Mouse (Mus musculus): ENCODE measurements around the gene Tex44. TPM values are rescaled to one million over a fixed set of nuclear protein-coding genes. Genes with fewer than 3 reads are reported as not detected.

Gene Tex44
- total and polyA plus RNA-seq, 3 experiments, result 0.16 TPM; not detected in 2

DNA sequence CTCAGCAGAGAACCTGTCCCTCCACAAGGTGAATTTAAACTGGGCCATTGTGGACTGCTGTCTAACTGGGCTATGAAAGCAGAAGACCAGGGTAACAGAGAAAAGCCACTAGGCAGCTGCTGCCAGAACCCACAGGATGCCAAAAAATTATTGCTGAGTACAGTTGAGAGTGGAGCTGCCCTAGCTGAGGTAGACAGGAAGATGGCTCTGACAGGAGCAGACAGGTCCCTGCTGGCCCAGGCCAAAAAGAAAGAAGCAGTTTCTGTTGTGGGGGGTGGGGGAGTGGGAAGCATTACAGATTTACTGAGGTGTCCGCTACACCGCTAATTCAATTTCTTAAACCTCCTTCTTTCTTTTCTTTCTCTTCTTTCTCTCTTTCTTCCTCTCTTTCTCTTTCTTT, 16.7 kb upstream of the Tex44 start:
- no peaks in the 10 kb centered on the region for H3K36me3 ChIP-seq (replicated peaks)
- no peak overlapping the region for H3K4me3 ChIP-seq (ENCODE audit: low read depth, low read length)
- ATAC-seq (ENCODE audit: extremely low read depth, insufficient number of reproducible peaks, low FRiP score, poor library complexity, severe bottlenecking), result no peak
- H3K27me3 ChIP-seq (ENCODE audit: insufficient read depth, low read length), result peaks cover 31% of the 10 kb centered on the region
- H3K4me1 ChIP-seq (ENCODE audit: insufficient read depth, low read depth, low read length), result peaks cover 8% of the 10 kb centered on the region
- no peak for TF ChIP-seq GATA1 (IDR thresholded peaks at IDR 0.05; ENCODE audit: borderline replicate concordance, low read length)
- no peak for TF ChIP-seq TAL1 (conservative IDR thresholded peaks at IDR 0.05; ENCODE audit: low read depth, low read length)
- no peak for TF ChIP-seq CTCF (IDR thresholded peaks at IDR 0.05; ENCODE audit: low read depth, low read length)
- no peak for TF ChIP-seq POLR2AphosphoS5 (IDR thresholded peaks at IDR 0.05; ENCODE audit: insufficient replicate concordance, low read depth, low read length)
- DNase-seq (ENCODE audit: low spot score), result no peak
- peaks cover 5% of the 10 kb centered on the region for H3K9me3 ChIP-seq (replicated peaks)

DNA sequence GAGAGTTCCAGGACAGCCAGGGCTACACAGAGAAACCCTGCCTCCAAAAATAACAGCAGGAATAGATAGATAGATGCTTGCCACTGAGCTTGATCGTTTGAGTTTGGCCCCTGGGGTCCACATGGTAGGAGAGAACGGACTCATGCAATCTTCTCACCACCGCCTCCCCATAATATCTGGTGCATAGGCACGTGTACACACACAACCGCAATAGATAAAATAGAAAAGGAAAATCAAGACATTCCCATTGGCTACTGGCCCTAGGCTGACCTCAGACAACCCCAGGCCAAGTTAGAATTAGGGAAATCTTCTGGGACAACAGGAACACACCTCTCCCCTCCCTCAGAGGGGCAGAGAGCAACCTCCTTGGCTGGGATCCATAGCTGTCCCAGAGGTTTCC, 11.4 kb upstream of the Tex44 start:
- peaks cover 37% of the 10 kb centered on the region for H3K27me3 ChIP-seq (ENCODE audit: insufficient read depth, low read length)
- peaks cover 11% of the 10 kb centered on the region for H3K4me1 ChIP-seq (ENCODE audit: insufficient read depth, low read depth, low read length)
- H3K9me3 ChIP-seq (replicated peaks), result no peaks in the 10 kb centered on the region
- no peak for ATAC-seq (ENCODE audit: extremely low read depth, insufficient number of reproducible peaks, low FRiP score, poor library complexity, severe bottlenecking)
- no peaks in the 10 kb centered on the region for H3K36me3 ChIP-seq (replicated peaks)
- TF ChIP-seq GATA1 (IDR thresholded peaks at IDR 0.05; ENCODE audit: borderline replicate concordance, low read length) (no peak), CTCF (IDR thresholded peaks at IDR 0.05; ENCODE audit: low read depth, low read length) (no peak), POLR2AphosphoS5 (IDR thresholded peaks at IDR 0.05; ENCODE audit: insufficient replicate concordance, low read depth, low read length) (no peak), GATA2 (IDR thresholded peaks at IDR 0.05; ENCODE audit: borderline replicate concordance, low read depth, low read length) (no peak), TAL1 (conservative IDR thresholded peaks at IDR 0.05; ENCODE audit: low read depth, low read length) (no peak)
- no peak for DNase-seq (ENCODE audit: low spot score)
- H3K4me3 ChIP-seq (ENCODE audit: low read depth, low read length), result no peak overlapping the region

DNA sequence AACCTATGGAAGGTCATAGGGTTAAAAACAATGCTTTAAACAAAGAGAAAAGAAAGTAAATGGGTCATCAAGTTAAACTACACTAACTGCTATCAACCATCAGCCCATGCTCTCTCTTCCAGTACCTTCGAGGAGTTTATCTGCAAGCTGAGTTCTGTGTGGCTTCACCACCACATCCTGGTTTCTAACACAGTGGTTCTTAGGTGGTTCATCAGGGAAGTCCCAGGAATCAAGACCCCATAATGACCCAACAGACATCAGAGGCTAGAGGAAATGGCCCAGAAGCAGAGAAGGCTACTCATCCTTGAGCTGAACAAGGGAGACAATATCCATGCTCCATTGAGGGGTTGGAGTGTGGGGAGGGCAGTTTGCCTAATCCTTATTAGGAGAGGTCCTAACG, 11.0 kb upstream of the Tex44 start:
- no peak overlapping the region for H3K4me3 ChIP-seq (ENCODE audit: low read depth, low read length)
- no peaks in the 10 kb centered on the region for H3K36me3 ChIP-seq (replicated peaks)
- H3K4me1 ChIP-seq (ENCODE audit: insufficient read depth, low read depth, low read length), result peaks cover 11% of the 10 kb centered on the region
- peaks cover 37% of the 10 kb centered on the region for H3K27me3 ChIP-seq (ENCODE audit: insufficient read depth, low read length)
- no peak for ATAC-seq (ENCODE audit: extremely low read depth, insufficient number of reproducible peaks, low FRiP score, poor library complexity, severe bottlenecking)
- no peak for TF ChIP-seq CTCF (IDR thresholded peaks at IDR 0.05; ENCODE audit: low read depth, low read length)
- TF ChIP-seq POLR2AphosphoS5 (IDR thresholded peaks at IDR 0.05; ENCODE audit: insufficient replicate concordance, low read depth, low read length), result no peak
- TF ChIP-seq TAL1 (conservative IDR thresholded peaks at IDR 0.05; ENCODE audit: low read depth, low read length), result no peak
- TF ChIP-seq GATA2 (IDR thresholded peaks at IDR 0.05; ENCODE audit: borderline replicate concordance, low read depth, low read length), result no peak
- TF ChIP-seq GATA1 (IDR thresholded peaks at IDR 0.05; ENCODE audit: borderline replicate concordance, low read length), result no peak
- DNase-seq (ENCODE audit: low spot score), result no peak
- no peaks in the 10 kb centered on the region for H3K9me3 ChIP-seq (replicated peaks)

DNA sequence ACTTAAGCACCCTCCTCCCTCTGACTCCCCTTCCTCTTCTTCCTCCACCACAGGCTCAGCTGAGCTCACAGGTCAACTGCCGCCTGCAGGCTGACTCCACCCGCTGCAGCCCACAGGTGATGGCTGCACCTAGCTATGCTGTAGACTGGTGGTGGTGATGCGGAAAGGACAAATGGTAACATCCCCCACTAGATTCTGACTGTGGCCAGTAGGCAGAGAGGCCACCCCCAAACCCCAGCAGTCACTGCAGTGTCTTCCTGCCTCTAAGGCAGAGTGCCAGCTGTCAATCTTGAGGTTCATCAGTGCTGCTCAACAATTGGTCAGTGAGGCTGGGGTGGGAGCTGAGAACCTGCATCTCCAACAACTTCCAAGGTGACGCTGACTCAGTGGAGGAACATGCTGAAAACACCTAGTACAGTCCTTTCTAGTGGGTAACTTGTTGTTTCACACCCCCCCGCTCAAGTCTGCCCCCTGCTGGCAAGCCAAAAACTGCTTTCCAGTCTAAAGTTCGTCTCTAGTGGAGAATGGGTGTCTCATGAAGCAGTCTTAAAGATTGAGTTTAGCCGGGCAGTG, 10.4 kb upstream of the Tex44 start:
- ATAC-seq (ENCODE audit: extremely low read depth, insufficient number of reproducible peaks, low FRiP score, poor library complexity, severe bottlenecking) (no peak), DNase-seq (ENCODE audit: low spot score) (no peak)
- Histone ChIP-seq H3K36me3 (replicated peaks) (no peaks in the 10 kb centered on the region), H3K4me3 (ENCODE audit: low read depth, low read length) (no peak overlapping the region), H3K4me1 (ENCODE audit: insufficient read depth, low read depth, low read length) (peaks cover 11% of the 10 kb centered on the region), H3K27me3 (ENCODE audit: insufficient read depth, low read length) (peaks cover 34% of the 10 kb centered on the region), H3K9me3 (replicated peaks) (no peaks in the 10 kb centered on the region)
- TF ChIP-seq POLR2AphosphoS5 (IDR thresholded peaks at IDR 0.05; ENCODE audit: insufficient replicate concordance, low read depth, low read length), result no peak
- peak; percentile 78 for TF ChIP-seq CTCF (IDR thresholded peaks at IDR 0.05; ENCODE audit: low read depth, low read length)
- no peak for TF ChIP-seq GATA2 (IDR thresholded peaks at IDR 0.05; ENCODE audit: borderline replicate concordance, low read depth, low read length)

DNA sequence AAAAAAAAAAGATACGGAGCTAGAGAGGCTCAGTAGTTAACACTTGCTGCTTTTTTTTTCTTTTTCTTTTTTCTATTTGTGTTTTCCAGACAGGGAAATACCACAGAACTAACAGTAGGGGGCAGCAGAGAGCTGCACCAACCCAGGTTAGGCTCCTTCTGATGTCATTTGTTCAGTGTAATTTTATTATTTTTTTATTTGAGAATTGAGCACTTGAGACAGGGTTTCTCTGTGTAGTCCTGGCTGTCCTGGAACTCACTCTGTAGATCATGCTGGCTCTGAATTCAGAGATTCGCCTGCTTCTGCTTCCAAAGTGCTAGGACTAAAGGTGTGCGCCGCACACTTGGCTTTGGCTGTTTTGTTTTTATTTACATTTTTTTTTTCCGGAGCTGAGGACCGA, 9.8 kb upstream of the Tex44 start:
- Histone ChIP-seq H3K9me3 (replicated peaks) (no peaks in the 10 kb centered on the region), H3K4me1 (ENCODE audit: insufficient read depth, low read depth, low read length) (peaks cover 11% of the 10 kb centered on the region), H3K27me3 (ENCODE audit: insufficient read depth, low read length) (peaks cover 39% of the 10 kb centered on the region), H3K36me3 (replicated peaks) (no peaks in the 10 kb centered on the region), H3K4me3 (ENCODE audit: low read depth, low read length) (no peak overlapping the region)
- ATAC-seq (ENCODE audit: extremely low read depth, insufficient number of reproducible peaks, low FRiP score, poor library complexity, severe bottlenecking) (no peak), DNase-seq (ENCODE audit: low spot score) (no peak)
- TF ChIP-seq POLR2AphosphoS5 (IDR thresholded peaks at IDR 0.05; ENCODE audit: insufficient replicate concordance, low read depth, low read length) (no peak), CTCF (IDR thresholded peaks at IDR 0.05; ENCODE audit: low read depth, low read length) (peak; percentile 29; the same call in 1 of the 2 replicates)

DNA sequence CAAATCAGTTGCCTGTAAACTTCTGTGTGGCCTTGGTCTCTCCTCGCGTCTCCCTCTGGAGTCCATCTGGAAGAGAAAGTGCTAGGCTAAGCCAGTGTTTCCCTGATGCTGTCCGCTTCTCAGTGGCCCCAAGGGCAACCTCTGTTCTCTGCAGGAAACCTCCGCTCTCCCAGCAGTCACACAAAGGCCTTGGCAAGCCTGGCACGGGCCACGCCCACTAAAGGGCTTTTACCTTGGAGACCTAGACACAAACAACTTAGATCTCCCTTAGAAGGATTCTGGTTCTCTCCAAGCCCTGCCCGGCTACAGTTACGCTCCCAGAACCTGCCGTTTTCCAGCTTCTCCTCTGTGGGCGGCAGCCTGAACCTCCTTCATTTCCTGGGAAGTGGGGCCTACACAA, 5.1 kb upstream of the Tex44 start:
- H3K9me3 ChIP-seq (replicated peaks), result no peaks in the 10 kb centered on the region
- H3K4me3 ChIP-seq (ENCODE audit: low read depth, low read length), result no peak overlapping the region
- no peak for ATAC-seq (ENCODE audit: extremely low read depth, insufficient number of reproducible peaks, low FRiP score, poor library complexity, severe bottlenecking)
- no peak for DNase-seq (ENCODE audit: low spot score)
- no peaks in the 10 kb centered on the region; the same call in 1 of the 2 replicates for H3K4me1 ChIP-seq (ENCODE audit: insufficient read depth, low read depth, low read length)
- TF ChIP-seq GATA2 (IDR thresholded peaks at IDR 0.05; ENCODE audit: borderline replicate concordance, low read depth, low read length) (no peak), POLR2AphosphoS5 (IDR thresholded peaks at IDR 0.05; ENCODE audit: insufficient replicate concordance, low read depth, low read length) (no peak), CTCF (IDR thresholded peaks at IDR 0.05; ENCODE audit: low read depth, low read length) (no peak), TAL1 (conservative IDR thresholded peaks at IDR 0.05; ENCODE audit: low read depth, low read length) (no peak), GATA1 (IDR thresholded peaks at IDR 0.05; ENCODE audit: borderline replicate concordance, low read length) (no peak)
- H3K36me3 ChIP-seq (replicated peaks), result no peaks in the 10 kb centered on the region
- peaks cover 53% of the 10 kb centered on the region for H3K27me3 ChIP-seq (ENCODE audit: insufficient read depth, low read length)

DNA sequence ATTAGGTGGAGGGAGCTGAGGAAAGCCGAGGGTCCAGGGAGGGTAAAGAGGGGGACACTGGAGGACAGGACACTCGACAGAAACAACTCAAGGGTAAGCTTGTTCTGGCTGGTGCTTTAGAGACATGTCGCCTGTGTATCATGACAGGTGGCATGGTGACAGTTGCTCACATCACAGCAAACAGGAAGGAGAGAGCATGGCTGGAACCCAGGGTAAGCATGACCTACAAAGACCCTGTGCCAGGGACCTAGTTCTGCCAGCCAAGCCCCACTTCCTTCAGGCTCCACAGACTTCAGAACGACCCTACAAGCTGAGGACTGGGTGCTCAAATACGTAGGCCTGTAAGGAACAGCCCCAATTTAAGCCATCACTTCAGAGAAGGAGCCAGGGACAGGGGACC, 2.2 kb upstream of the Tex44 start:
- no peaks in the 10 kb centered on the region for H3K9me3 ChIP-seq (replicated peaks)
- H3K4me3 ChIP-seq (ENCODE audit: low read depth, low read length), result no peak overlapping the region
- H3K4me1 ChIP-seq (ENCODE audit: insufficient read depth, low read depth, low read length), result no peaks in the 10 kb centered on the region; the same call in 1 of the 2 replicates
- ATAC-seq (ENCODE audit: extremely low read depth, insufficient number of reproducible peaks, low FRiP score, poor library complexity, severe bottlenecking) (no peak), DNase-seq (ENCODE audit: low spot score) (no peak)
- peaks cover 60% of the 10 kb centered on the region for H3K27me3 ChIP-seq (ENCODE audit: insufficient read depth, low read length)
- no peaks in the 10 kb centered on the region for H3K36me3 ChIP-seq (replicated peaks)
- no peak for TF ChIP-seq POLR2AphosphoS5 (IDR thresholded peaks at IDR 0.05; ENCODE audit: insufficient replicate concordance, low read depth, low read length)
- TF ChIP-seq TAL1 (conservative IDR thresholded peaks at IDR 0.05; ENCODE audit: low read depth, low read length), result no peak
- TF ChIP-seq GATA2 (IDR thresholded peaks at IDR 0.05; ENCODE audit: borderline replicate concordance, low read depth, low read length), result no peak
- no peak for TF ChIP-seq CTCF (IDR thresholded peaks at IDR 0.05; ENCODE audit: low read depth, low read length)
- no peak for TF ChIP-seq GATA1 (IDR thresholded peaks at IDR 0.05; ENCODE audit: borderline replicate concordance, low read length)
